Mouse (Mus musculus): Measurements from ENCODE around the gene Iyd.

DNA sequence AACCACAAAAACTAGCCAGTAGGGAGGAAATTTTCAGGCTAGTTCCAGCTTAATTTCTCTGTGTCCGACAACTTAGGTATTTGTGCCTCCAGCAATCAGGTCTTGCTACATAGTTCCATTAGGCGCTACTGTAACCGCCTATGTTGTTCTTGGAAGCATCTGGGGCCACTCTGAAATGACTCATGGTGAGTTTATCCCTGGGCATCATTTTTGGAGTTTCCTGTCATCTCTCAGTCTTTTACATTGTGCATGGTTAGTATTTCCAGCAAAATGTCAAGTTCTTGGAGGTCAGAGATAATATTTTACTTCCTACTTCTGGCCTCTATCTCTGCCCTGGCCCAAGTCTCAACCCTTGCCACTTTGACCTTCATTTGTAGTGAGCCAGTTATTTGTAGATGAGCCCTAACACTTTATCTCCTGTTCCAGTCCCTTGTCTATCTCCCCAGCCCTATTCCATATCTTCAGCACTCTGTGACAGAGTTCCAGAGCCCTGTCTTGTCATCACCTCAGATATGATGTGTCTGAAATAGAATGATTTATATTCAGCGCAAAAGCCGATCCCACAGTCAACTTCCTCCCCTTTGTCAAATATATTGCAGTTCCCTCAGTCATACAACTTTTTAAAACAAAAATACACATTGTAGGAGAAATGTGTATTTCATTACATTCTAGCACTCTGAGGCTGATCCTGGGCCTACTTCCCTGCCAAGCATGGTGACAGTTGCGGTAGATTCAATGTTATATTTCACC is 16.8 kb upstream of the Iyd start:
- no peak for TF ChIP-seq POLR2A (IDR thresholded peaks at IDR 0.05; ENCODE audit: low read depth, low read length)
- no peak for TF ChIP-seq CTCF (IDR thresholded peaks at IDR 0.05; ENCODE audit: extremely low read depth, insufficient read length, insufficient replicate concordance, low read depth, low read length)

Measured in small intestine, adult 2 months (tissue).